Mouse (Mus musculus) kidney, embryonic 15.5 days (tissue): ENCODE data around the gene Zdhhc17. TPM values are rescaled to one million over a fixed set of nuclear protein-coding genes. Genes with fewer than 3 reads are reported as not detected.

ENCODE experiments used
- ATAC-seq: fragments of 200-750 bp; cut with Nextera tagmentation; replicated peaks from 2 replicates; pipeline ENCODE4 v1.8.0; 2017; ENCODE audit warnings: moderate TSS enrichment; ENCODE audit not compliant: low FRiP score
- H3K27ac ChIP-seq: fragments of 300-500 bp; sonication (generic); 2 replicates; pipeline ENCODE4 v1.5.1; 2015; ENCODE audit warnings: mild to moderate bottlenecking, inconsistent platforms
- H3K27me3 ChIP-seq: fragments of 300-500 bp; sonication (generic); 2 replicates; pipeline ENCODE4 v1.6.1; 2015; ENCODE audit warnings: inconsistent platforms
- H3K36me3 ChIP-seq: fragments of 300-500 bp; sonication (generic); 2 replicates; pipeline ENCODE4 v1.6.1; 2015; ENCODE audit warnings: inconsistent platforms
- H3K4me1 ChIP-seq: fragments of 300-500 bp; sonication (generic); 2 replicates; pipeline ENCODE4 v1.6.1; 2015; ENCODE audit warnings: inconsistent platforms
- H3K4me2 ChIP-seq: fragments of 300-500 bp; sonication (generic); 2 replicates; pipeline ENCODE4 v1.6.1; 2015; ENCODE audit warnings: moderate library complexity, mild to moderate bottlenecking, inconsistent platforms
- H3K4me3 ChIP-seq: fragments of 300-500 bp; sonication (generic); replicated peaks from 2 replicates; pipeline ENCODE4 v1.5.1; 2015; ENCODE audit warnings: mild to moderate bottlenecking, inconsistent platforms
- H3K9ac ChIP-seq: fragments of 300-500 bp; sonication (generic); 2 replicates; pipeline ENCODE4 v1.6.1; 2015; ENCODE audit warnings: mild to moderate bottlenecking, inconsistent platforms
- H3K9me3 ChIP-seq: fragments of 300-500 bp; sonication (generic); replicated peaks from 2 replicates; pipeline ENCODE4 v1.6.1; 2016; ENCODE audit warnings: inconsistent platforms
- WGBS: fragments of 180-500 bp; shearing (Covaris S2); methylation state at CpG from one replicate; pipeline ENCODE4 v1.1.7; 2015; ENCODE audit warnings: mixed read lengths; 5-methylcytosine and 5-hydroxymethylcytosine counted together
- polyA plus RNA-seq: library from polyadenylated mRNA; unstranded; fragments of >200 nt; fragmentation: Nextera tagmentation; extraction: Ambion mirVana; gene quantifications from 2 replicates; pipeline ENCODE4 v1.2.1, GENCODE M21; 2015

Zdhhc17 gene
- polyA plus RNA-seq, 1 experiment from 2014 or later = 24.7 TPM

- WGBS = 39% methylated on average over 9 of the region's 9 CpGs
- ATAC-seq = no peak
- Histone ChIP-seq H3K4me2 (no peak overlapping the region), H3K9ac (no peak overlapping the region), H3K4me1 (peaks cover 5% of the 10 kb centered on the region), H3K36me3 (peaks cover 44% of the 10 kb centered on the region), H3K9me3 (no peaks in the 10 kb centered on the region), H3K27ac (no peak overlapping the region), H3K27me3 (no peaks in the 10 kb centered on the region), H3K4me3 (no peak overlapping the region)
Measured at GRCm38 (mm10) chr10:110971998-110972397, 37.9 kb downstream of the Zdhhc17 start.

GRCm38 (mm10) chr10:110971483-110971882 lies 38.5 kb downstream of the Zdhhc17 start:
- no peak overlapping the region for H3K27ac ChIP-seq
- 39% methylated on average over 6 of the region's 6 CpGs for WGBS
- H3K27me3 ChIP-seq = no peaks in the 10 kb centered on the region
- peaks cover 44% of the 10 kb centered on the region for H3K36me3 ChIP-seq
- H3K4me2 ChIP-seq = no peak overlapping the region
- H3K9ac ChIP-seq = no peak overlapping the region
- no peaks in the 10 kb centered on the region for H3K9me3 ChIP-seq
- peaks cover 5% of the 10 kb centered on the region for H3K4me1 ChIP-seq
- 0 out of 2 replicates have a peak, but pooled peaks have one; percentile 52 for ATAC-seq
- no peak overlapping the region for H3K4me3 ChIP-seq

GRCm38 (mm10) chr10:110971044-110971443 lies 38.9 kb downstream of the Zdhhc17 start:
- Histone ChIP-seq H3K4me1 (peaks cover 5% of the 10 kb centered on the region), H3K27ac (no peak overlapping the region), H3K27me3 (no peaks in the 10 kb centered on the region), H3K4me2 (no peak overlapping the region), H3K4me3 (no peak overlapping the region), H3K36me3 (peaks cover 45% of the 10 kb centered on the region), H3K9ac (no peak overlapping the region), H3K9me3 (no peaks in the 10 kb centered on the region)
- ATAC-seq = no peak
- 70% methylated on average over 3 of the region's 3 CpGs for WGBS

GRCm38 (mm10) chr10:110962172-110962571 lies 47.8 kb downstream of the Zdhhc17 start:
- Histone ChIP-seq H3K27ac (no peak overlapping the region), H3K4me1 (no peaks in the 10 kb centered on the region), H3K9ac (no peak overlapping the region), H3K27me3 (no peaks in the 10 kb centered on the region), H3K4me2 (no peak overlapping the region), H3K9me3 (no peaks in the 10 kb centered on the region), H3K36me3 (peaks cover 35% of the 10 kb centered on the region), H3K4me3 (no peak overlapping the region)
- 49% methylated on average over 1 of the region's 1 CpGs for WGBS
- no peak for ATAC-seq

GRCm38 (mm10) chr10:110960841-110961240 lies 49.1 kb downstream of the Zdhhc17 start:
- no peak overlapping the region for H3K4me3 ChIP-seq
- H3K27ac ChIP-seq = no peak overlapping the region
- no peaks in the 10 kb centered on the region for H3K9me3 ChIP-seq
- no peak overlapping the region for H3K9ac ChIP-seq
- WGBS = 90% methylated on average over 6 of the region's 6 CpGs
- no peaks in the 10 kb centered on the region for H3K4me1 ChIP-seq
- H3K4me2 ChIP-seq = no peak overlapping the region
- H3K27me3 ChIP-seq = no peaks in the 10 kb centered on the region
- ATAC-seq = no peak
- H3K36me3 ChIP-seq = peaks cover 36% of the 10 kb centered on the region

GRCm38 (mm10) chr10:110959781-110960180 lies 50.2 kb downstream of the Zdhhc17 start:
- ATAC-seq = no peak
- Histone ChIP-seq H3K36me3 (peaks cover 43% of the 10 kb centered on the region), H3K9ac (no peak overlapping the region), H3K27ac (no peak overlapping the region), H3K4me3 (no peak overlapping the region), H3K4me2 (no peak overlapping the region), H3K27me3 (no peaks in the 10 kb centered on the region), H3K4me1 (no peaks in the 10 kb centered on the region), H3K9me3 (no peaks in the 10 kb centered on the region)
- 94% methylated on average over 8 of the region's 8 CpGs for WGBS

- H3K4me2 ChIP-seq = no peak overlapping the region
- H3K27me3 ChIP-seq = no peaks in the 10 kb centered on the region
- H3K9ac ChIP-seq = no peak overlapping the region
- ATAC-seq = no peak
- H3K27ac ChIP-seq = no peak overlapping the region
- no peak overlapping the region for H3K4me3 ChIP-seq
- no peaks in the 10 kb centered on the region for H3K9me3 ChIP-seq
- H3K4me1 ChIP-seq = no peaks in the 10 kb centered on the region
- peaks cover 45% of the 10 kb centered on the region for H3K36me3 ChIP-seq
- 93% methylated on average over 6 of the region's 6 CpGs for WGBS
Measured at GRCm38 (mm10) chr10:110958879-110959278, 51.1 kb downstream of the Zdhhc17 start.

- Histone ChIP-seq H3K4me3 (no peak overlapping the region), H3K27me3 (no peaks in the 10 kb centered on the region), H3K9me3 (no peaks in the 10 kb centered on the region), H3K4me1 (peaks cover 16% of the 10 kb centered on the region), H3K4me2 (no peak overlapping the region), H3K27ac (peak overlapping the region; percentile 78), H3K9ac (no peak overlapping the region), H3K36me3 (peaks cover 48% of the 10 kb centered on the region)
- peak; percentile 91 for ATAC-seq
- WGBS = 34% methylated on average over 9 of the region's 9 CpGs
Measured at GRCm38 (mm10) chr10:110952937-110953451, 56.9 kb downstream of the Zdhhc17 start.

- Histone ChIP-seq H3K4me2 (no peak overlapping the region), H3K27ac (peak overlapping the region; percentile 78; the same call in 1 of the 2 replicates), H3K36me3 (peaks cover 47% of the 10 kb centered on the region), H3K4me3 (no peak overlapping the region), H3K27me3 (no peaks in the 10 kb centered on the region), H3K9ac (no peak overlapping the region), H3K9me3 (no peaks in the 10 kb centered on the region), H3K4me1 (peaks cover 16% of the 10 kb centered on the region)
- WGBS = 85% methylated on average over 8 of the region's 8 CpGs
- ATAC-seq = no peak
Measured at GRCm38 (mm10) chr10:110952271-110952670, 57.7 kb downstream of the Zdhhc17 start.

- Histone ChIP-seq H3K9ac (no peak overlapping the region), H3K4me3 (no peak overlapping the region), H3K36me3 (peaks cover 46% of the 10 kb centered on the region), H3K4me2 (no peak overlapping the region), H3K27ac (no peak overlapping the region), H3K9me3 (no peaks in the 10 kb centered on the region), H3K4me1 (peaks cover 16% of the 10 kb centered on the region), H3K27me3 (no peaks in the 10 kb centered on the region)
- 83% methylated on average over 4 of the region's 4 CpGs for WGBS
- no peak for ATAC-seq
Measured at GRCm38 (mm10) chr10:110951748-110952147, 58.2 kb downstream of the Zdhhc17 start.

- H3K9ac ChIP-seq = no peak overlapping the region
- no peaks in the 10 kb centered on the region for H3K27me3 ChIP-seq
- H3K9me3 ChIP-seq = no peaks in the 10 kb centered on the region
- no peak for ATAC-seq
- H3K4me1 ChIP-seq = peaks cover 16% of the 10 kb centered on the region
- WGBS = 94% methylated on average over 1 of the region's 1 CpGs
- H3K27ac ChIP-seq = no peak overlapping the region
- peaks cover 47% of the 10 kb centered on the region for H3K36me3 ChIP-seq
- H3K4me2 ChIP-seq = no peak overlapping the region
- no peak overlapping the region for H3K4me3 ChIP-seq
Measured at GRCm38 (mm10) chr10:110951112-110951511, 58.8 kb downstream of the Zdhhc17 start.

- H3K4me2 ChIP-seq = no peak overlapping the region
- H3K27ac ChIP-seq = no peak overlapping the region
- no peaks in the 10 kb centered on the region for H3K27me3 ChIP-seq
- no peak for ATAC-seq
- H3K4me1 ChIP-seq = peaks cover 6% of the 10 kb centered on the region; the same call in 1 of the 2 replicates
- peaks cover 63% of the 10 kb centered on the region for H3K36me3 ChIP-seq
- 71% methylated on average over 4 of the region's 4 CpGs for WGBS
- no peak overlapping the region for H3K4me3 ChIP-seq
- H3K9ac ChIP-seq = no peak overlapping the region
- H3K9me3 ChIP-seq = no peaks in the 10 kb centered on the region
Measured at GRCm38 (mm10) chr10:110947574-110947973, 62.4 kb downstream of the Zdhhc17 start.

GRCm38 (mm10) chr10:110945966-110946365 lies 64.0 kb downstream of the Zdhhc17 start:
- Histone ChIP-seq H3K4me2 (no peak overlapping the region), H3K9ac (no peak overlapping the region), H3K36me3 (peaks cover 67% of the 10 kb centered on the region), H3K27ac (peak overlapping the region; percentile 60), H3K4me3 (no peak overlapping the region), H3K27me3 (no peaks in the 10 kb centered on the region), H3K4me1 (no peaks in the 10 kb centered on the region), H3K9me3 (no peaks in the 10 kb centered on the region)
- WGBS = 72% methylated on average over 12 of the region's 12 CpGs
- 0 out of 2 replicates have a peak, but pooled peaks have one; percentile 43 for ATAC-seq
